Mouse (Mus musculus) thymus, adult 2 months (tissue): Measurements from ENCODE around the gene Smyd5.

Experiments
- CTCF ChIP-seq: fragments of 200-500 bp; IDR thresholded peaks from 2 replicates; pipeline ENCODE4 v1.5.1; 2012; ENCODE audit warnings: mild to moderate bottlenecking, control low read depth, low read length, moderate library complexity, borderline replicate concordance; ENCODE audit not compliant: control insufficient read depth, poor library complexity, insufficient read depth; ENCODE audit errors: extremely low read depth
- POLR2A ChIP-seq: fragments of 200-500 bp; IDR thresholded peaks from 2 replicates; pipeline ENCODE4 v1.6.1; 2012; ENCODE audit warnings: mild to moderate bottlenecking, low read length, control low read depth, moderate library complexity; ENCODE audit not compliant: control insufficient read depth, poor library complexity, insufficient read depth; ENCODE audit errors: extremely low read depth

DNA sequence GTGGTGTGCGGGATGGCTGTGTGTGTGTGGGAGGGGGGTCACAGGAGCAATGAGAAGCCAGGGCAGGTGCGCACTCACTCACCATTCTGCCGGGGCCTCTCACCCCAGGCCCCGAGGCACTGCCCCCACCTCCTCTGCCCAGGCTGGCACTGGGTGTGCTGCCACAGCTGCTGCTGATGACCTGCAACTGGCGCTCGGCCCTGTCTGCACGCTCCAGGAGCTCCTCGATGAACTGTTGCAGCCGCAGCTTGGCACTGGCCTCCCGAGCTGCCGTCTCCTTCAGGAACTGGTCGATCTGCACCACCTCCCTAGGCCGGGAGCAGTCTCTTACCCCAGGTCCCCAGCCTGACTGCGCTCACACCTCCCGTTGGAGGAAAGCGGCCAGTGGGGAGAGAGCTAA is 48.9 kb downstream of the Smyd5 start:
- TF ChIP-seq CTCF (no peak), POLR2A (no peak)
